Mouse (Mus musculus): Measurements from ENCODE around the gene Btaf1. TPM values are rescaled to one million over a fixed set of nuclear protein-coding genes. Genes with fewer than 3 reads are reported as not detected.

The Btaf1 gene
- polyA plus RNA-seq, 1 experiment, result 49.9 TPM

GRCm38 (mm10) chr19:36887706-36888105 is 38.2 kb upstream of the Btaf1 start:
- Histone ChIP-seq H3K36me3 (ENCODE audit: control insufficient read depth, insufficient read depth, low read length, poor library complexity, severe bottlenecking) (peaks cover 91% of the 10 kb centered on the region), H3K27me3 (ENCODE audit: control insufficient read depth, insufficient read depth, low read length, poor library complexity, severe bottlenecking) (no peaks in the 10 kb centered on the region), H3K9ac (ENCODE audit: low read depth, poor library complexity, severe bottlenecking) (no peak overlapping the region), H3K4me1 (ENCODE audit: control insufficient read depth, insufficient read depth, low read length) (no peaks in the 10 kb centered on the region), H3K9me3 (replicated peaks; ENCODE audit: control insufficient read depth, insufficient read depth, low read length, poor library complexity, severe bottlenecking) (no peaks in the 10 kb centered on the region), H3K4me3 (ENCODE audit: low read depth, low read length) (no peak overlapping the region), H3K27ac (ENCODE audit: insufficient read depth, low read length) (no peak overlapping the region)
- TF ChIP-seq POLR2A (IDR thresholded peaks at IDR 0.05; ENCODE audit: insufficient read depth, low read length), result no peak
- no peak for TF ChIP-seq EP300 (IDR thresholded peaks at IDR 0.05; ENCODE audit: insufficient read depth, low read depth, low read length)
- TF ChIP-seq CTCF (IDR thresholded peaks at IDR 0.05; ENCODE audit: low read depth, low read length), result no peak

GRCm38 (mm10) chr19:36891746-36892145 is 34.1 kb upstream of the Btaf1 start:
- no peak overlapping the region for H3K9ac ChIP-seq (ENCODE audit: low read depth, poor library complexity, severe bottlenecking)
- no peak overlapping the region for H3K27ac ChIP-seq (ENCODE audit: insufficient read depth, low read length)
- no peak for TF ChIP-seq CTCF (IDR thresholded peaks at IDR 0.05; ENCODE audit: low read depth, low read length)
- no peak for TF ChIP-seq EP300 (IDR thresholded peaks at IDR 0.05; ENCODE audit: insufficient read depth, low read depth, low read length)
- H3K27me3 ChIP-seq (ENCODE audit: control insufficient read depth, insufficient read depth, low read length, poor library complexity, severe bottlenecking), result no peaks in the 10 kb centered on the region
- no peak overlapping the region for H3K4me3 ChIP-seq (ENCODE audit: low read depth, low read length)
- no peaks in the 10 kb centered on the region for H3K9me3 ChIP-seq (replicated peaks; ENCODE audit: control insufficient read depth, insufficient read depth, low read length, poor library complexity, severe bottlenecking)
- H3K36me3 ChIP-seq (ENCODE audit: control insufficient read depth, insufficient read depth, low read length, poor library complexity, severe bottlenecking), result peaks cover 59% of the 10 kb centered on the region
- H3K4me1 ChIP-seq (ENCODE audit: control insufficient read depth, insufficient read depth, low read length), result no peaks in the 10 kb centered on the region

GRCm38 (mm10) chr19:36896791-36897569 is 28.9 kb upstream of the Btaf1 start:
- Histone ChIP-seq H3K36me3 (ENCODE audit: control insufficient read depth, insufficient read depth, low read length, poor library complexity, severe bottlenecking) (peaks cover 10% of the 10 kb centered on the region), H3K9ac (ENCODE audit: low read depth, poor library complexity, severe bottlenecking) (no peak overlapping the region), H3K9me3 (replicated peaks; ENCODE audit: control insufficient read depth, insufficient read depth, low read length, poor library complexity, severe bottlenecking) (no peaks in the 10 kb centered on the region), H3K27me3 (ENCODE audit: control insufficient read depth, insufficient read depth, low read length, poor library complexity, severe bottlenecking) (no peaks in the 10 kb centered on the region), H3K4me1 (ENCODE audit: control insufficient read depth, insufficient read depth, low read length) (no peaks in the 10 kb centered on the region), H3K27ac (ENCODE audit: insufficient read depth, low read length) (no peak overlapping the region), H3K4me3 (ENCODE audit: low read depth, low read length) (no peak overlapping the region)
- no peak for TF ChIP-seq CTCF (IDR thresholded peaks at IDR 0.05; ENCODE audit: low read depth, low read length)
- TF ChIP-seq POLR2A (IDR thresholded peaks at IDR 0.05; ENCODE audit: insufficient read depth, low read length), result no peak
- no peak for TF ChIP-seq EP300 (IDR thresholded peaks at IDR 0.05; ENCODE audit: insufficient read depth, low read depth, low read length)

- TF ChIP-seq CTCF (IDR thresholded peaks at IDR 0.05; ENCODE audit: low read depth, low read length) (peak; percentile 73), POLR2A (IDR thresholded peaks at IDR 0.05; ENCODE audit: insufficient read depth, low read length) (no peak)
- Histone ChIP-seq H3K27me3 (ENCODE audit: control insufficient read depth, insufficient read depth, low read length, poor library complexity, severe bottlenecking) (no peaks in the 10 kb centered on the region), H3K9me3 (replicated peaks; ENCODE audit: control insufficient read depth, insufficient read depth, low read length, poor library complexity, severe bottlenecking) (no peaks in the 10 kb centered on the region), H3K4me3 (ENCODE audit: low read depth, low read length) (no peak overlapping the region), H3K27ac (ENCODE audit: insufficient read depth, low read length) (no peak overlapping the region), H3K9ac (ENCODE audit: low read depth, poor library complexity, severe bottlenecking) (no peak overlapping the region), H3K4me1 (ENCODE audit: control insufficient read depth, insufficient read depth, low read length) (no peaks in the 10 kb centered on the region), H3K36me3 (ENCODE audit: control insufficient read depth, insufficient read depth, low read length, poor library complexity, severe bottlenecking) (peaks cover 5% of the 10 kb centered on the region)
Observed at GRCm38 (mm10) chr19:36897778-36898177, 28.1 kb upstream of the Btaf1 start.

- Histone ChIP-seq H3K9ac (ENCODE audit: low read depth, poor library complexity, severe bottlenecking) (peak overlapping the region; percentile 67; the same call in 1 of the 2 replicates), H3K27ac (ENCODE audit: insufficient read depth, low read length) (no peak overlapping the region), H3K4me3 (ENCODE audit: low read depth, low read length) (no peak overlapping the region), H3K4me1 (ENCODE audit: control insufficient read depth, insufficient read depth, low read length) (peaks cover 2% of the 10 kb centered on the region), H3K36me3 (ENCODE audit: control insufficient read depth, insufficient read depth, low read length, poor library complexity, severe bottlenecking) (no peaks in the 10 kb centered on the region), H3K27me3 (ENCODE audit: control insufficient read depth, insufficient read depth, low read length, poor library complexity, severe bottlenecking) (no peaks in the 10 kb centered on the region), H3K9me3 (replicated peaks; ENCODE audit: control insufficient read depth, insufficient read depth, low read length, poor library complexity, severe bottlenecking) (no peaks in the 10 kb centered on the region)
- TF ChIP-seq POLR2A (IDR thresholded peaks at IDR 0.05; ENCODE audit: insufficient read depth, low read length) (no peak), EP300 (IDR thresholded peaks at IDR 0.05; ENCODE audit: insufficient read depth, low read depth, low read length) (no peak), CTCF (IDR thresholded peaks at IDR 0.05; ENCODE audit: low read depth, low read length) (no peak)
Observed at GRCm38 (mm10) chr19:36903377-36903776, 22.5 kb upstream of the Btaf1 start.

- Histone ChIP-seq H3K27me3 (ENCODE audit: control insufficient read depth, insufficient read depth, low read length, poor library complexity, severe bottlenecking) (no peaks in the 10 kb centered on the region), H3K36me3 (ENCODE audit: control insufficient read depth, insufficient read depth, low read length, poor library complexity, severe bottlenecking) (no peaks in the 10 kb centered on the region), H3K27ac (ENCODE audit: insufficient read depth, low read length) (peak overlapping the region; percentile 53), H3K4me3 (ENCODE audit: low read depth, low read length) (peak overlapping the region; percentile 63), H3K4me1 (ENCODE audit: control insufficient read depth, insufficient read depth, low read length) (peaks cover 2% of the 10 kb centered on the region), H3K9ac (ENCODE audit: low read depth, poor library complexity, severe bottlenecking) (peak overlapping the region; percentile 67), H3K9me3 (replicated peaks; ENCODE audit: control insufficient read depth, insufficient read depth, low read length, poor library complexity, severe bottlenecking) (no peaks in the 10 kb centered on the region)
- TF ChIP-seq POLR2A (IDR thresholded peaks at IDR 0.05; ENCODE audit: insufficient read depth, low read length) (no peak), EP300 (IDR thresholded peaks at IDR 0.05; ENCODE audit: insufficient read depth, low read depth, low read length) (peak; percentile 77), CTCF (IDR thresholded peaks at IDR 0.05; ENCODE audit: low read depth, low read length) (no peak)
Observed at GRCm38 (mm10) chr19:36904211-36905007, 21.5 kb upstream of the Btaf1 start.

Measured in ES-Bruce4 (cell line).